Mouse (Mus musculus) C2C12 (cell line): ENCODE data around the gene Frk. TPM values are rescaled to one million over a fixed set of nuclear protein-coding genes. Genes with fewer than 3 reads are reported as not detected.

ENCODE experiments used
- H3K27me3 ChIP-seq: one replicate; pipeline ENCODE4 v1.6.1; 2011; ENCODE audit not compliant: control insufficient read depth, insufficient read depth, insufficient read length
- H3K36me3 ChIP-seq: one replicate; pipeline ENCODE4 v1.6.1; 2011; ENCODE audit not compliant: control insufficient read depth, insufficient read depth
- H3K4me3 ChIP-seq: one replicate; pipeline ENCODE4 v1.5.1; 2011; ENCODE audit warnings: mild to moderate bottlenecking, control low read depth; ENCODE audit not compliant: poor library complexity, insufficient read depth, severe bottlenecking
- H3K79me2 ChIP-seq: one replicate; pipeline ENCODE4 v1.6.1; 2011; ENCODE audit not compliant: control insufficient read depth, insufficient read depth
- H3K79me3 ChIP-seq: one replicate; pipeline ENCODE4 v1.6.1; 2011; ENCODE audit warnings: low read depth, control low read depth
- H3ac ChIP-seq: one replicate; pipeline ENCODE3; 2011; ENCODE audit warnings: low read depth; ENCODE audit not compliant: control insufficient read depth, insufficient read length
- CEBPB ChIP-seq: IDR thresholded peaks from one replicate; pipeline ENCODE4 v1.6.1; 2011; ENCODE audit warnings: low read depth, mild to moderate bottlenecking, control low read depth, moderate library complexity
- CTCF ChIP-seq: IDR thresholded peaks from one replicate; pipeline ENCODE4 v1.5.1; 2011; ENCODE audit not compliant: control insufficient read depth, insufficient read depth, insufficient read length
- FOSL1 ChIP-seq: IDR thresholded peaks from one replicate; pipeline ENCODE4 v1.8.0; 2011; ENCODE audit warnings: mild to moderate bottlenecking, low read length; ENCODE audit not compliant: poor library complexity, insufficient read depth, severe bottlenecking
- MAX ChIP-seq: IDR thresholded peaks from one replicate; pipeline ENCODE4 v1.6.1; 2011; ENCODE audit warnings: mild to moderate bottlenecking, control low read depth
- MYOD1 ChIP-seq: IDR thresholded peaks from one replicate; pipeline ENCODE4 v1.6.1; 2011; ENCODE audit warnings: low read depth; ENCODE audit not compliant: control insufficient read depth, insufficient read length
- MYOG ChIP-seq: IDR thresholded peaks from one replicate; pipeline ENCODE4 v1.6.1; 2011; ENCODE audit not compliant: control insufficient read depth, insufficient read length; ENCODE audit errors: extremely low read depth
- USF1 ChIP-seq: IDR thresholded peaks from one replicate; pipeline ENCODE4 v1.6.1; 2011; ENCODE audit warnings: low read depth, mild to moderate bottlenecking, control low read depth, moderate library complexity
- polyA plus RNA-seq: library from polyadenylated mRNA; unstranded; fragments of >200 nt; fragmentation: generic; extraction: Trizol; gene quantifications from one replicate; pipeline ENCODE4 v1.2.1, GENCODE M21; 2012; ENCODE audit warnings: missing spikeins

Frk gene
- polyA plus RNA-seq, 1 experiment = 2.7 TPM

- H3K4me3 ChIP-seq = no peak overlapping the region
- H3ac ChIP-seq = no peak overlapping the region
- H3K36me3 ChIP-seq = no peaks in the 10 kb centered on the region
- H3K79me3 ChIP-seq = no peaks in the 10 kb centered on the region
- no peak for TF ChIP-seq CEBPB
- no peak for TF ChIP-seq MAX
- no peak for TF ChIP-seq FOSL1
- TF ChIP-seq MYOG = no peak
- no peak for TF ChIP-seq CTCF
- TF ChIP-seq USF1 = no peak
- TF ChIP-seq MYOD1 = no peak
- peaks cover 32% of the 10 kb centered on the region for H3K79me2 ChIP-seq
- no peaks in the 10 kb centered on the region for H3K27me3 ChIP-seq
These were observed 28.0 kb downstream of the Frk start for GRCm38 (mm10) chr10:34511192-34511591.

GRCm38 (mm10) chr10:34512551-34512950 lies 29.4 kb downstream of the Frk start:
- TF ChIP-seq FOSL1 (no peak), CEBPB (no peak), MAX (no peak), MYOG (no peak), CTCF (no peak), MYOD1 (no peak), USF1 (no peak)
- no peak overlapping the region for H3ac ChIP-seq
- H3K79me3 ChIP-seq = peaks cover 2% of the 10 kb centered on the region

GRCm38 (mm10) chr10:34525598-34525997 lies 42.4 kb downstream of the Frk start:
- no peak overlapping the region for H3ac ChIP-seq
- H3K79me3 ChIP-seq = peaks cover 16% of the 10 kb centered on the region
- H3K36me3 ChIP-seq = no peaks in the 10 kb centered on the region
- TF ChIP-seq USF1 (no peak), MYOG (no peak), FOSL1 (no peak), CTCF (no peak)
- H3K4me3 ChIP-seq = no peak overlapping the region
- H3K79me2 ChIP-seq = peaks cover 25% of the 10 kb centered on the region
- H3K27me3 ChIP-seq = no peaks in the 10 kb centered on the region

More at GRCm38 (mm10) chr10:34512551-34512950, 29.4 kb downstream of the Frk start:
- H3K4me3 ChIP-seq = no peak overlapping the region
- H3K79me2 ChIP-seq = peaks cover 32% of the 10 kb centered on the region
- H3K36me3 ChIP-seq = no peaks in the 10 kb centered on the region
- no peaks in the 10 kb centered on the region for H3K27me3 ChIP-seq

- Histone ChIP-seq H3K27me3 (no peaks in the 10 kb centered on the region), H3K79me2 (peaks cover 30% of the 10 kb centered on the region), H3K4me3 (no peak overlapping the region), H3K36me3 (no peaks in the 10 kb centered on the region), H3K79me3 (peaks cover 13% of the 10 kb centered on the region), H3ac (no peak overlapping the region)
- TF ChIP-seq MYOD1 (no peak), CEBPB (no peak), MAX (no peak), FOSL1 (no peak), MYOG (no peak), CTCF (no peak), USF1 (no peak)
These were observed 48.6 kb downstream of the Frk start for GRCm38 (mm10) chr10:34531766-34532165.

GRCm38 (mm10) chr10:34532507-34532906 lies 49.3 kb downstream of the Frk start:
- H3K79me2 ChIP-seq = peaks cover 30% of the 10 kb centered on the region
- H3K4me3 ChIP-seq = no peak overlapping the region
- TF ChIP-seq MAX (no peak), CEBPB (no peak), MYOD1 (no peak), FOSL1 (no peak), USF1 (no peak), CTCF (no peak), MYOG (no peak)
- H3K79me3 ChIP-seq = peaks cover 14% of the 10 kb centered on the region
- H3K36me3 ChIP-seq = no peaks in the 10 kb centered on the region
- H3ac ChIP-seq = no peak overlapping the region
- H3K27me3 ChIP-seq = no peaks in the 10 kb centered on the region

- no peak overlapping the region for H3K4me3 ChIP-seq
- no peak for TF ChIP-seq FOSL1
- TF ChIP-seq USF1 = no peak
- TF ChIP-seq CEBPB = no peak
- no peak for TF ChIP-seq CTCF
- TF ChIP-seq MAX = no peak
- TF ChIP-seq MYOD1 = no peak
- no peak for TF ChIP-seq MYOG
- peaks cover 6% of the 10 kb centered on the region for H3K36me3 ChIP-seq
- H3K79me3 ChIP-seq = peaks cover 4% of the 10 kb centered on the region
- no peak overlapping the region for H3ac ChIP-seq
- peaks cover 5% of the 10 kb centered on the region for H3K79me2 ChIP-seq
- no peaks in the 10 kb centered on the region for H3K27me3 ChIP-seq
These were observed 57.5 kb downstream of the Frk start for GRCm38 (mm10) chr10:34540687-34541086.
